Mouse (Mus musculus): ENCODE measurements around the gene Dpyd. TPM values are rescaled to one million over a fixed set of nuclear protein-coding genes. Genes with fewer than 3 reads are reported as not detected.

The Dpyd gene
- total and polyA plus RNA-seq, 2 experiments from 2014 or later: 3.5 to 5.9 TPM

GRCm38 (mm10) chr3:119280671-119281070, 718.7 kb downstream of the Dpyd start:
- ATAC-seq (ENCODE audit: low FRiP score) (no peak), DNase-seq (ENCODE audit: low spot score) (no peak)
- no peaks in the 10 kb centered on the region for H3K27me3 ChIP-seq (ENCODE audit: insufficient read depth, low read length)
- H3K9me3 ChIP-seq (ENCODE audit: low read length): no peaks in the 10 kb centered on the region
- no peak overlapping the region for H3K27ac ChIP-seq (ENCODE audit: low read depth, low read length)
- H3K36me3 ChIP-seq (ENCODE audit: insufficient read depth, low read length): no peaks in the 10 kb centered on the region
- WGBS: 98% methylated on average over 2 of the region's 2 CpGs
- H3K9ac ChIP-seq (replicated peaks; ENCODE audit: low read length, poor library complexity, severe bottlenecking): no peak overlapping the region
- no peak overlapping the region for H3K4me2 ChIP-seq (ENCODE audit: low read depth, low read length, poor library complexity, severe bottlenecking)
- no peak for TF ChIP-seq CTCF (IDR thresholded peaks at IDR 0.05)
- no peak overlapping the region for H3K4me3 ChIP-seq (ENCODE audit: low read depth, low read length)
- no peaks in the 10 kb centered on the region for H3K4me1 ChIP-seq (ENCODE audit: insufficient read depth, low read length)

GRCm38 (mm10) chr3:119314693-119315092, 752.8 kb downstream of the Dpyd start:
- DNase-seq (ENCODE audit: low spot score) (no peak), ATAC-seq (ENCODE audit: low FRiP score) (no peak)
- Histone ChIP-seq H3K36me3 (ENCODE audit: insufficient read depth, low read length) (no peaks in the 10 kb centered on the region), H3K4me1 (ENCODE audit: insufficient read depth, low read length) (no peaks in the 10 kb centered on the region), H3K27ac (ENCODE audit: low read depth, low read length) (no peak overlapping the region), H3K9ac (replicated peaks; ENCODE audit: low read length, poor library complexity, severe bottlenecking) (no peak overlapping the region), H3K4me3 (ENCODE audit: low read depth, low read length) (no peak overlapping the region), H3K9me3 (ENCODE audit: low read length) (no peaks in the 10 kb centered on the region), H3K27me3 (ENCODE audit: insufficient read depth, low read length) (no peaks in the 10 kb centered on the region), H3K4me2 (ENCODE audit: low read depth, low read length, poor library complexity, severe bottlenecking) (no peak overlapping the region)
- 81% methylated on average over 3 of the region's 3 CpGs for WGBS
- no peak for TF ChIP-seq CTCF (IDR thresholded peaks at IDR 0.05)

- DNase-seq (ENCODE audit: low spot score) (no peak), ATAC-seq (ENCODE audit: low FRiP score) (no peak)
- Histone ChIP-seq H3K9me3 (ENCODE audit: low read length) (no peaks in the 10 kb centered on the region), H3K36me3 (ENCODE audit: insufficient read depth, low read length) (no peaks in the 10 kb centered on the region), H3K27me3 (ENCODE audit: insufficient read depth, low read length) (no peaks in the 10 kb centered on the region), H3K4me3 (ENCODE audit: low read depth, low read length) (no peak overlapping the region), H3K4me2 (ENCODE audit: low read depth, low read length, poor library complexity, severe bottlenecking) (no peak overlapping the region), H3K4me1 (ENCODE audit: insufficient read depth, low read length) (no peaks in the 10 kb centered on the region), H3K27ac (ENCODE audit: low read depth, low read length) (no peak overlapping the region), H3K9ac (replicated peaks; ENCODE audit: low read length, poor library complexity, severe bottlenecking) (no peak overlapping the region)
- no peak for TF ChIP-seq CTCF (IDR thresholded peaks at IDR 0.05)
- 57% methylated on average over 7 of the region's 7 CpGs for WGBS
These were observed 767.1 kb downstream of the Dpyd start for GRCm38 (mm10) chr3:119329063-119329462.

GRCm38 (mm10) chr3:119333335-119334305, 771.7 kb downstream of the Dpyd start:
- Histone ChIP-seq H3K9me3 (ENCODE audit: low read length) (no peaks in the 10 kb centered on the region), H3K36me3 (ENCODE audit: insufficient read depth, low read length) (no peaks in the 10 kb centered on the region), H3K4me2 (ENCODE audit: low read depth, low read length, poor library complexity, severe bottlenecking) (no peak overlapping the region), H3K27me3 (ENCODE audit: insufficient read depth, low read length) (no peaks in the 10 kb centered on the region), H3K9ac (replicated peaks; ENCODE audit: low read length, poor library complexity, severe bottlenecking) (no peak overlapping the region), H3K4me3 (ENCODE audit: low read depth, low read length) (no peak overlapping the region), H3K27ac (ENCODE audit: low read depth, low read length) (no peak overlapping the region), H3K4me1 (ENCODE audit: insufficient read depth, low read length) (no peaks in the 10 kb centered on the region)
- WGBS: 30% methylated on average over 7 of the region's 7 CpGs
- no peak for TF ChIP-seq CTCF (IDR thresholded peaks at IDR 0.05)
- DNase-seq (ENCODE audit: low spot score): peak; percentile 36
- ATAC-seq (ENCODE audit: low FRiP score): no peak

- peak; percentile 34; the same call in 1 of the 2 replicates for ATAC-seq (ENCODE audit: low FRiP score)
- no peak for TF ChIP-seq CTCF (IDR thresholded peaks at IDR 0.05)
- peak; percentile 47 for DNase-seq (ENCODE audit: low spot score)
- Histone ChIP-seq H3K36me3 (ENCODE audit: insufficient read depth, low read length) (no peaks in the 10 kb centered on the region), H3K4me1 (ENCODE audit: insufficient read depth, low read length) (no peaks in the 10 kb centered on the region), H3K4me3 (ENCODE audit: low read depth, low read length) (no peak overlapping the region), H3K4me2 (ENCODE audit: low read depth, low read length, poor library complexity, severe bottlenecking) (peak overlapping the region; percentile 18; the same call in 1 of the 2 replicates), H3K27ac (ENCODE audit: low read depth, low read length) (no peak overlapping the region; the same call in 1 of the 2 replicates), H3K9ac (replicated peaks; ENCODE audit: low read length, poor library complexity, severe bottlenecking) (no peak overlapping the region), H3K9me3 (ENCODE audit: low read length) (no peaks in the 10 kb centered on the region), H3K27me3 (ENCODE audit: insufficient read depth, low read length) (no peaks in the 10 kb centered on the region)
- WGBS: 24% methylated on average over 13 of the region's 13 CpGs
These were observed 799.8 kb downstream of the Dpyd start for GRCm38 (mm10) chr3:119361555-119362385.

Measured in midbrain, postnatal 0 days (tissue).